Mouse (Mus musculus) ovary, postnatal 10 days (tissue): ENCODE results near the gene Popdc3.
"Not testable (repeated sequence)": the region's sequence is repeated elsewhere in the genome, so short reads cannot be mapped to it uniquely, and the experiment has no call there.

Experiments
- DNase-seq: peaks from one replicate; pipeline ENCODE4 v3.0.0; 2022; ENCODE audit warnings: low spot score

Popdc3 gene

GRCm38 (mm10) chr10:45311624-45312023, 133.7 kb downstream of the Popdc3 start:
- DNase-seq, result no peak

DNA sequence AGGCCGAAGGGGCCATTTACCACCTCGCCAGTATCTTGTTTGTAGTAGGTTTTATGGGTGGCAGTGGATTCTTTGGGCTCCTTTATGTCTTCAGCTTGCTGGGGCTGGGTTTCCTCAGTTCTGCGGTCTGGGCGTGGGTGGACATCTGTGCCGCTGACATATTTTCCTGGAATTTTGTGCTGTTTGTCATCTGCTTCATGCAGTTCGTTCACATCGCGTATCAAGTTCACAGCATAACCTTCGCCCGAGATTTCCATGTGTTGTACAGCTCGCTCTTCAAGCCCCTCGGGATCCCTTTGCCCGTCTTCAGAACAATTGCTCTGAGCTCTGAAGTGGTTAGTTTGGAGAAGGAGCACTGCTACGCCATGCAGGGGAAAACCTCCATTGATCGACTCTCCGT, 137.0 kb downstream of the Popdc3 start:
- DNase-seq, result no peak

DNA sequence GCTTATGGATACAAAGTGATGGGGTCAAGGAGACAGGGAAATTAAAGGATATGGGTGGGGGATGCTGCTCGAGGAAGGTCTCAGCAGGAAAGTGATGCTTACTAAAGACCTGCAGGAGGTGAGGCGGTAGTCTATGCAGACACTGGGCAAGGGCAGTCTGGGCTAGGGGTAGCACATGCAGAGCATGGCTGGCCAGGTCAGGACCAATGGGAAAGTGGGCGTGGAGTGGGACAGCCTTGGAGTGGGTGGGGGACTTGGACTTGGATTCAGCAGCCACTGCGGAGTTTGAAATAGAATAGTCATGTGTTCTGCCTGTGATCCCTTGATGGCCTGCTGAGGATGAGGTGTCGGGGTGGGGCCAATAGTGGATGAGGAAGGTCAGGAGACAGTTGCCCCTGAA, 141.0 kb downstream of the Popdc3 start:
- DNase-seq, result no peak

DNA sequence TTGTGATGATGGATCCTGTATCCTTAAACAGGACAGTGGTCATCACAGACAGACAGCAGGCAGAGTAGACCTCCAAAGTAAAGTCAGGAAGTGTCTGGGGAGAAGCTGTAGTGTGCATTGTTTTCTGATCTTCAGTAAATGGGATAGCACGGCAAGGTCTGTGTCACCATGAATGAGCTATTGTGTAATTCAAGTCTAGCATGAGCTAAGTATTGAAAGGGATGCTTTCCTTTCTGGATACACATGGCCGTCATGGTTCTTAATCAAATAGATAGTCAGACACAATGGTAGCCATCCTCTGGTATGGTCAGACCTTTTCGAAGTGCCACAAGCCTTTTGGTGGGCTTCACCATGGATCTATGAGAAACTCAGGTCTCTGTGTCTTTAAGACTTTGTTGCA, 142.4 kb downstream of the Popdc3 start:
- no peak for DNase-seq

DNA sequence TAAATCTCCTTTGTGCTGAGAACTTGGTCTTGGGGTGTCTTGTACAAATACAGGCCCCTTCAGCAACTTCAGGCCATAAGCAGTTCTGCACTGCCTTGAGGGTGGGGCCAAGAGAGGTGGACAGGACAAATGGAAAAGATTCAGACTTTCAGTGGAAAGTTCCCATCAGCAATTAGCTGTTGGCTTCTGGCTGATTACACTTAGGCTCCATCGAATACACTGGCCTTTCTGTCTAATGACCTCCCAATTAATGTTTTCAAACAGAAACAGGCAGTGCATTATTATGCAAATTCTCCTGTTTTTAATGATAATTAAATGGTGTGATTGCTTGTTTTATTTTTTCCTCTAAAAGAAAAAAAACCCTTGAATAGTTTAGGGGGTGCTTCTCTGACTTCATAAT, 146.3 kb downstream of the Popdc3 start:
- DNase-seq, result no peak

DNA sequence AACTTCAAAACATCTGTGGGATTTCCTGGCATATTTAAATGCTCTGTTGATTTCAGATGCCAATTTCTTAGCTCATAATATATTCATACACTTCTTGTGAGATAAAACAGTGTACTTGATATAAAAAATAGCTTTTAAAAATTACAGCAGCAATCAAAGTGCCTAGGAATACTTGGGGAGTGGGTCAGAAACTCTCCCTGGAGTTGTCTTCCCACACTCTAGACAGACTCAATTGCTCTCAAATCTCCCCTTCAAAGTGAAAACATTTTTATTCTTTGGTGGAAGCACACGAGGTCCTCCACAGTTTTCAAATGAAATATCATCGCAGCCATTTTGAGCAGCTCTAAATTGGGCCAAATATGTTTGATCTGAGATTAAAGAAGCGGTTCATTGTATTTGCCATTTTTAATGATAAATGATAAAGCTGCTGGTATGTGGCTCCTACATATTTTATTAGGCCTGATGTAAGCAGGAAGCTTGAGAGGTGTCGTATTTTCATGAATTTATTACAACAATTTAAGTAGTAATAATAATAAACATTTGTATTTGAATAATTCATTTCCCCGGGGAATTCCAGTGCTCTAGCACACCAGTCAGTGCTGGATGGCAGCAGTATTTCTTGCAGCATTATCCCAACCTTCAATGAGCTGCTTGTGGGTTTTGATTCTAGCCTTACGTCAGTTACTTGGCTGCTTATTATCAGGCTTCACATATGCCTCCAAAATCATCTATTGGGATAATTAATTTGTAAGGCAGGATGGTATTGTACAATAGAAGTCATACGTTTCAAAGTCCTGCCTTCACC, 150.5 kb downstream of the Popdc3 start:
- no peak for DNase-seq

DNA sequence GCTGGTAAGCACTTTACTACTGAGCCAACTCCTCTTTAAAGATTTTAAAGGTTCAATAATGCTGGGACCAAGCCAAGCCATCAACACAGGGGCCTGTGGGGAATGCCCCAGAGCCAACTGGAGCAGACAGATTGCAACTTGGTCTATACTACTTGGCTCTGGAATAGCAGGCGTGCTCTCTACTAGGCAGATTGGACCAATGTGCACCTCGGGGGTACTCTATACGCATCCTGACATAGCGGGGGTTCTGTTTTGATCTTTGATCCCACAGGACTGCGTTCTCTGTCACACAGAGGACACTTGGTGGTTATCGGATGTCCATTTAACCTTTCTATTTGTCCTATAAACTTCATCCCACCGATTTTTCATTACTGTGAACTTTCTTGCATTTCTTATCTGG, 157.0 kb downstream of the Popdc3 start:
- DNase-seq, result no peak

DNA sequence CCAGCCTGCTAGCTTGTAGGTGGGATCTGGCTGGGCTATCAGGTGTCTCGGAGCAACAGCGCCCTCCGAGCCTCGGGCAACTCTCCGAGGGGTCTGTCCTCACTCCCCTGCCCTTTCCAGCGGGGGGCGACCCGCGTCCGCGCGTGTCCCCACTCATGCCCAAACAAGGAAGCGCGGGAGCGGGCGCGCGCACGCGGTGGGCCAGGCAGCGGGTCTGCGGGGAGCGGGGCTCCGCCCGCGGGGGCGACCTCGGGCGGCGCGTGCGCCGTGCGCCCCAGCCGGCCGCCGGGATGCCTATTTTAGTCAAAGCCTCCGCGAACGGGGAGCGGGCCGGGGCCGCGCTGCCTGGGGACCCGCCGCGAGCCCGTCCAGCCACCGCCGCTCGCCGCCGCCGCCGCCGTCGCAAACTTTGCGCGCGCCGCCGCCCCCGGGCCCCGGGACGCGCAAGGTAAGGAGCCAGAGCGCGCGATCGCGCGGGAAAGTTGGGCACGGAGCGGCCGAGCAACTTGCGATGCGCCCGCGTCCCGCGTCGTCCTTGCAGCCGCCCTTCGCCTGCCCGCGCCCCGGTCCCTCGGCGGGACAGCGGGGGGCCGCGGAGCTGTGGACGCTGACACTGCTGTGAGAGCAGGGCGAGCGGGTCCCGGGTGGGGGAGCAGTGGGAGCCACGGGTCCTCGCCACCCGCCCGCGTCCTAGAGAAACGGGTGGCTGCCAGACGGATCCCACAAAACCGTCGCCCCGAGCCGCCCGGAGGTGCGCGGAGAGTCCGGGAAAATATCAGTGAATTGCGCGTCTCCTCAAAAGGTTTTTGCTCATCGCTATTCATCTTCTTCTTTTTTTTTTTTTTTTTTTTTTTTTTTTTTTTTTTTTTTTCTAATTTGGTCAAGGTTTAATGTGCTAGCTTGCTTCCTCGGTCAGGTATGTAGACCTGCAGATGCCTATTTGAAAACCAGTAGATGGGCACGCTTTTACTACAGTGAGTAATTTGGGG, 157.8 kb downstream of the Popdc3 start, which contains the start of gene Bves:
Bves (plus strand) TSS at position 339 of the 989 bp plus-strand sequence.
- peak; percentile 19 for DNase-seq

GRCm38 (mm10) chr10:45339106-45339505, 161.2 kb downstream of the Popdc3 start:
- no peak for DNase-seq

DNA sequence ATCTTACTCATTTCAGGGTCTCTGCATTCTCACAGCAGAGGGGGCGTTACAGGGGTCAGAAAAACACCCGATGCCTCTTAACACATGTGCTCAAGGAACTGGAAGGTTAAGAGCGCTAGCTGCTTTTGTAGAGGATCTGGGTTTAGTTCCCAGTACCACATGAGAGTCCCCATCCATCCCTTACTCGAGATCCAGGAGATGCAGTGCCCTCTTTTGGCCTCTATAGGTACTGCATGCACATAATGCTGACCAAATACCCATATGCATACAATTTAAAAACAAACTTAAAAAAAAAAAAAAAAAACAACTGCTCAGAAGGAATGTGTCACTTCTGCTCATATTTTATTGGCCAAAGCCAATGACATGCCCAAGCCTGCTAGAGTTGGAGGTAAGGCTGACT, 166.5 kb downstream of the Popdc3 start:
- no peak for DNase-seq

DNA sequence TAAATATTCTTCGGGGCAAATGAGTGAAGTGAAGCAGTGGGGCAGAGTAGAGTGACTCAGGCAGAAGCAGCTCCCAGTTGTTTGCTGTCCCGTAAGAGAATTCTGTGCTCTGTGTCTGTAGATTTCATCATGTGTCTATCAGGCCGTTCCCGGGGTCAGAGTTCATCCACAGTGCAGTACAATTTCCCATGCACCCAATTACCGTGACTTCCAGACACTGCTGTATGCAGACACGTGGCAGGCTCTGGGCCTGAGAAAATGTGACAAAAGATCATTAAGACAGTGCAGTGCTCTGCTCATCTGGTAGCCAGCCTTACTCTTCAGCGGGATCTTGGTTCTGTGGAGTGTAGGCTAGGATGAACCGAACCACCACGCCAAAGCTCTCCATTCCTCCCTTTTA, 167.3 kb downstream of the Popdc3 start:
- no peak for DNase-seq

DNA sequence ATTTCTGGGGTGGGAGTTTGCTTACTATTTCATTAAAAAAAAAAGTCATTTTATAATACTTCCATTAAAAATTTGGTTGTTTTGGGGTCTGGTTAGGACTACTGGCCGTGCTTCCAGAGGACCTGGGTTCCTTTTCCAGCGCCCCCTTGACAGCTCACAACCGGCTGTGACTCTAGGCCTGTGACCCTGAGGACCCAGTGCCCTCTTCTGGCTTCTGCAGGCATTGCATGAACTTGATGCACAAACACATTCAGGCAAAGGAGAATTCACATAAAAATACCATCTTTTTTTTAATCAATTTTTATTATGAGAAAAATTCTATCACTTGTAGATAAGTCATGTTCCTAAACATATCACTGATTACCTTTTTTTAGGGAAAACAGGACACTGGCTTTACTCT, 170.2 kb downstream of the Popdc3 start:
- DNase-seq, result not testable (repeated sequence)

DNA sequence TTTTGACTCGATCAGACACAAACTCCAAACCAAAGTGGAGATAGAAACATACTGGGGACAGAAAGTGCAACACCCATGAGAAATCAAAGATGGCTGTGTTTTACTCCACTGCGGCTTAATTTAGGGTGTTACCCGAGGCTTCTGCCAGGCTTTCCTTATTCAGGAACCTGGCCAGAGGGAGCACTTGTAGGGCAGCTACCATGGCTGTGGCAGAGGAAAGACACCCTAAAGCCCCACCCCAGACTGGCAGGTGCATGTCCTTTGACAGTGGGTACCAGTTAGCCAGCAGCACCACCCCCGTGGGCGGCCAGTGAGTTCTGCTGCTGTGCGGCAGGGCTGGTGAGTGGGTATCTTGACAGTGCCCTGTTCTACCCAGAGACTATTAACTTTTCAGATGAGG, 178.2 kb downstream of the Popdc3 start:
- DNase-seq, result no peak

DNA sequence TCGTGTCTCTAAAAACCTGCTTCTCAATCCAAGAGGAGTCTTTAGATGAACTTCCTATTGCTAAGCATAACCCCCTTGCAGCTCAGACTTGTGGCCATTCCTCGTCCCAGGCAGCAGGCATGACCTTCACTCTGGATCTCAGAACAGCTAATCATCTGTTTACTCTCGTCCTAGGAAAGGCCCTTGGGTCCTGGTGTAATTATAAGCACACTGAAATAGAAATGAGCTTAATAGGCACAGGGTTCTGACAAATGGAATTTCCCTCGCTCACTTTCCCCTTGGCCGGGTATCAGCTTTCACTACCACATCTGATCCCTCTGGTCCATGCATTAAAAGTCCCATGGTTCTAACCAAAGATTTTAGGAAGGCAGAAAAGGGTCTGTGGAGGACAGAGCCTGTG, 185.5 kb downstream of the Popdc3 start:
- no peak for DNase-seq

DNA sequence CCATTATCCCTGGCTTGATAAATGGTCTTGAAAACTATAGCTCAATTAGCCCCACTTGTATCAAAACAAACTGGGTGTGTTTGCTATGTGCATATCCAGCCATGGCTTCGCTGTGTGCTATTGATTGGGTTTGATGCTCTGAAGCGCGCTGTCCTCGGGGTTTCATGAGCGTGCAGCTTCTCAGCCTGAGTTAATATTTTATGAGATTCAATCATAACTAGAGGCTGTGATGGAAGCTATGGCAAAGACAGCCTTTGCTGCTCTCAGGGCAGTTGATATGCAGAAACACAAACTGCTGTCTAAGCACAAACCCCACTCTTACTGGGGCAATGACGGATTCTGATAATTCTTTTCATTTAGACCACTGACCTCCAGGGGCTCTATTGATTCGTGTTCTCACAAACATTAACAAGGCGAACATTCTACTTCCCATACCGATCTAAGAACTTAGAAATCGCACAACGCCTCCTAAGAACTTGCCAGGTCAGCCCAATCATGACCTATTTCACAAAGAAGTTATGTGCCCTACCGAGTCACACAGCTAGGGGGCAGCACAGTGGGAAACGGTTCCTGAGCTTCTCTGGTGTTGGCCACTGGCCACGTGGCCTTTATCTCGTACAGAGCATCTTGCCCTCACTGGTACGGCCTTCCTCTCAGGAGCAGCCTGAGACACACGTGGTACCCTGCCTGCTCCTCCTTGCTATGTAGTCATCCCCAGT, 189.2 kb downstream of the Popdc3 start:
- no peak for DNase-seq
